Mouse (Mus musculus): ENCODE data around the gene Snx29.

DNA sequence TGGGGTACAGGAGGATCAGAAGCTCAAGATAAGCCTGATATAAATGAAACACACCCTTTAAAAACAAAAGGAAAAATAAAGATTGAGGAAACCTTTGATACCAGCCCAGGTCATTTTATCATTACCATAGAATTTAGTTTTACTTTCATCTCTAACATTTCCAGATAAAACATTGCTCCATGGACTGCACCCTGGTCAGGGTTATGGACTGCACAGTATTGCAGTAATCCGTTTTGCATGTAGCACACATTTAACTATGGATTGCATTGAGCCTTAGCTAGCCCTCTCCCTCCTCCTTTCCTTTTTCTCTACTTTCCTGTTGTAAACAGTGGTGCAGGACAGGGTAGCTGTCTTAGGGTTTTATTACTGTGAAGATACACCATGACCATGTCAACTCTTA lies 8.3 kb downstream of the Snx29 start:
- TF ChIP-seq ETS1 (conservative IDR thresholded peaks at IDR 0.05; ENCODE audit: low read depth, low read length) (no peak), ZC3H11A (IDR thresholded peaks at IDR 0.05; ENCODE audit: low read depth, low read length) (no peak), EP300 (IDR thresholded peaks at IDR 0.05; ENCODE audit: low read length) (no peak)

All from CH12.LX (cell line).